Mouse (Mus musculus): ENCODE measurements around the gene Arr3.

The Arr3 gene

GRCm38 (mm10) chrX:100605314-100605713, at the start of gene Arr3:
Gene Arr3 (plus strand): TSS chrX:100605497.
- DNase-seq (ENCODE audit: inconsistent age in 2 of 2, low spot score in 1 of 2): no peak

GRCm38 (mm10) chrX:100556026-100556425, 49.3 kb upstream of the Arr3 start:
- DNase-seq (ENCODE audit: inconsistent age in 2 of 2, low spot score in 1 of 2): no peak

- no peak for DNase-seq (ENCODE audit: inconsistent age in 2 of 2, low spot score in 1 of 2)
Observed at GRCm38 (mm10) chrX:100565696-100566095, 39.6 kb upstream of the Arr3 start.

GRCm38 (mm10) chrX:100571951-100572350, 33.3 kb upstream of the Arr3 start, which contains the start of gene Awat1:
Gene Awat1 (plus strand): TSS chrX:100572251.
- no peak for DNase-seq (ENCODE audit: inconsistent age in 2 of 2, low spot score in 1 of 2)

GRCm38 (mm10) chrX:100594791-100595190, 10.5 kb upstream of the Arr3 start, which contains the start of gene P2ry4:
Gene P2ry4 (minus strand): TSS chrX:100594869.
- DNase-seq (ENCODE audit: inconsistent age in 2 of 2, low spot score in 1 of 2): no peak

GRCm38 (mm10) chrX:100597439-100597838, 7.9 kb upstream of the Arr3 start:
- DNase-seq (ENCODE audit: inconsistent age in 2 of 2, low spot score in 1 of 2): peak; percentile 19 to 62

- no peak for DNase-seq (ENCODE audit: inconsistent age in 2 of 2, low spot score in 1 of 2)
Observed at GRCm38 (mm10) chrX:100599755-100600154, 5.5 kb upstream of the Arr3 start.

GRCm38 (mm10) chrX:100618488-100618887, 13.2 kb downstream of the Arr3 start:
- DNase-seq (ENCODE audit: inconsistent age in 2 of 2, low spot score in 1 of 2): no peak

- peak in 1 of 2 experiments; percentile 32 for DNase-seq (ENCODE audit: inconsistent age in 2 of 2, low spot score in 1 of 2)
Observed at GRCm38 (mm10) chrX:100621366-100621765, 16.1 kb downstream of the Arr3 start.

- no peak for DNase-seq (ENCODE audit: inconsistent age in 2 of 2, low spot score in 1 of 2)
Observed at GRCm38 (mm10) chrX:100624242-100624641, 18.9 kb downstream of the Arr3 start.

GRCm38 (mm10) chrX:100625146-100625545, 19.8 kb downstream of the Arr3 start:
- peak in 1 of 2 experiments; percentile 41 for DNase-seq (ENCODE audit: inconsistent age in 2 of 2, low spot score in 1 of 2)

- no peak for DNase-seq (ENCODE audit: inconsistent age in 2 of 2, low spot score in 1 of 2)
Observed at GRCm38 (mm10) chrX:100625546-100625801, 20.2 kb downstream of the Arr3 start, which contains the start of gene Kif4. Gene Kif4 (plus strand): TSS chrX:100625737.

- DNase-seq (ENCODE audit: inconsistent age in 2 of 2, low spot score in 1 of 2): peak; percentile 91 to 93
Observed at GRCm38 (mm10) chrX:100625802-100626793, 20.8 kb downstream of the Arr3 start, which contains the start of gene Pdzd11. Gene Pdzd11 (minus strand): TSS chrX:100626568.

GRCm38 (mm10) chrX:100629076-100629475, 23.8 kb downstream of the Arr3 start:
- DNase-seq (ENCODE audit: inconsistent age in 2 of 2, low spot score in 1 of 2): no peak

GRCm38 (mm10) chrX:100638477-100638876, 33.2 kb downstream of the Arr3 start:
- no peak for DNase-seq (ENCODE audit: inconsistent age in 2 of 2, low spot score in 1 of 2)

- DNase-seq (ENCODE audit: inconsistent age in 2 of 2, low spot score in 1 of 2): no peak
Observed at GRCm38 (mm10) chrX:100652848-100653247, 47.6 kb downstream of the Arr3 start.

GRCm38 (mm10) chrX:100664825-100665224, 59.5 kb downstream of the Arr3 start:
- DNase-seq (ENCODE audit: inconsistent age in 2 of 2, low spot score in 1 of 2): no peak

Data from adrenal gland, adult (tissue).